Mouse (Mus musculus): ENCODE data around the gene Wdr45b.
"Not testable (repeated sequence)": the region's sequence is repeated elsewhere in the genome, so short reads cannot be mapped to it uniquely, and the experiment has no call there.

Gene Wdr45b

GRCm38 (mm10) chr11:121328206-121328605, 26.0 kb downstream of the Wdr45b start:
- no peak for DNase-seq (ENCODE audit: low spot score)

GRCm38 (mm10) chr11:121326681-121327080, 27.6 kb downstream of the Wdr45b start:
- no peak for DNase-seq (ENCODE audit: low spot score)

- no peak for DNase-seq (ENCODE audit: low spot score)
These were observed 28.2 kb downstream of the Wdr45b start for GRCm38 (mm10) chr11:121326034-121326433.

GRCm38 (mm10) chr11:121307712-121308111, 46.5 kb downstream of the Wdr45b start:
- not testable (repeated sequence) for DNase-seq (ENCODE audit: low spot score)

DNA sequence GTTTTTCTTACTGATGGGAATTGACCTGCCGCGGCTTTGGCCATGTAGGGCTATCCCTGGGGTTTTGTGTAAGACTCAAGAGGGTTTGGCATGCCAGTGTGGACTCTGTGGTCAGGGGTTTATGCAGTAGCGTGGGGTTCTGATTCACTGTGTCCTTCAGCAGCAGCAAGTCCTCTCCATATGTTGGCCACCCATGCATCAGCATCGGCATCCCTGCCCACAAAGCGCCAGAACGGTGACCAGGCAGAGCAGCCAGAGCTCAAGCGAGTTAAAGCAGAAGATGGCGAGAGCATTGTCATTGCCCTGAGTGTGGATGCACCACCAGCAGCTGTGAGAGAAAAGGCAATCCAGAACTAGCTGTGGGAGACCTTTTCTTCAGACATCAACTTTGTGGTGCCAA, 47.6 kb downstream of the Wdr45b start:
- no peak for DNase-seq (ENCODE audit: low spot score)

DNA sequence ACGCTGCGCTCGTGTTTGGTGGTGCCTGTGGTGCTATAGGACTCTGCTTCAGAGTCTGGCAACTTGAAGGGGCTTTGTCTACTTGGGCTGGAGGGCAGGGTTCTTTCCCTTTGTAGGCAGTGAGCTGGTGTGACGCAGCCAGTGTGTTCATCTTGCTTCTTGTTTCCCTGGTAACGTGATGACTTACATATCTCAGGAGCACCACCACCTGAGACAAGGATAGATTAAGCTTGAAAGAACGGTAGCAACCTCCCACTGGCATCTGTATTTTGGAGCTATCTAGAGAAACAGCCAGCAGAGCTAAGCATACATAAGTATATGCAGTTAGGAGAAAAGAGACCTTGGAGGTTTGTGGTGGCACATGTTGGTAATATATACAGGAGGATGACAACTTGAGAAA, 48.9 kb downstream of the Wdr45b start:
- no peak for DNase-seq (ENCODE audit: low spot score)

GRCm38 (mm10) chr11:121300265-121300664, 54.0 kb downstream of the Wdr45b start:
- no peak for DNase-seq (ENCODE audit: low spot score)

DNA sequence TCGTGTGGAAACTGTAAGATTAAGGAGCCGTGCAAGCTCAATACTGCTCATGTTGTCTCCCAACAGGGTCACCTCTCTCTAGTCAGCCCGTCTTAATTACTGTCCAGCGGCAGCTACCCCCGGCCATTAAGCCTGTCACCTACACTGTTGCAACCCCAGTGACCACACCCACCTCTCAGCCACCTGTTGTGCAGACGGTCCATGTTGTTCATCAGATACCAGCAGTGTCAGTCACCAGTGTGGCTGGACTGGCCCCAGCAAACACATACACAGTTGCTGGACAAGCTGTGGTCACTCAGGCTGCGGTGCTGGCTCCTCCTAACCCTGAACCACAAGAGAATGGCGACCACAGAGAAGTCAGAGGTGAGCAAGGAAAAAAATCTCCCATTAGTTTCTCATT, 55.8 kb downstream of the Wdr45b start:
- DNase-seq (ENCODE audit: low spot score) = no peak

- no peak for DNase-seq (ENCODE audit: low spot score)
These were observed 59.5 kb downstream of the Wdr45b start for GRCm38 (mm10) chr11:121294771-121295170.

DNA sequence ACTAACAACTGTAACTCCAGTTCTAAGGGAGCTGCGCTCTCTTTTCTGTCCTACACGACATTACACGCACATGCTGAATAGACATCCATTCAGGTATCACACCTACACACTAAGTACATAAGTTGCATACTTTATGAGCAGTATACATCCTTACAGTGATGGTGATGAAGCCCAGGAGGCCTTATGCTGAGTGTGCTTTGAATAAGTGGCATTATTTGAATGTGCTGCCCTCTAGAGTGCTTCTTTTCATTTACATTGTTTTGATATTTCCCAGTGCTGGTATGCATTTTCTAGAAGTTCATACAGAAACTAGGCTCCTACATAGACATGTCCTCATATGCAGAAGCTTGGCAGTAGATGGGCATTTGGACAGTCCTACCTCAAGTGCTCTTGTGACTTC, 64.4 kb downstream of the Wdr45b start:
- no peak for DNase-seq (ENCODE audit: low spot score)

- no peak for DNase-seq (ENCODE audit: low spot score)
These were observed 71.3 kb downstream of the Wdr45b start for GRCm38 (mm10) chr11:121282911-121283310.

DNA sequence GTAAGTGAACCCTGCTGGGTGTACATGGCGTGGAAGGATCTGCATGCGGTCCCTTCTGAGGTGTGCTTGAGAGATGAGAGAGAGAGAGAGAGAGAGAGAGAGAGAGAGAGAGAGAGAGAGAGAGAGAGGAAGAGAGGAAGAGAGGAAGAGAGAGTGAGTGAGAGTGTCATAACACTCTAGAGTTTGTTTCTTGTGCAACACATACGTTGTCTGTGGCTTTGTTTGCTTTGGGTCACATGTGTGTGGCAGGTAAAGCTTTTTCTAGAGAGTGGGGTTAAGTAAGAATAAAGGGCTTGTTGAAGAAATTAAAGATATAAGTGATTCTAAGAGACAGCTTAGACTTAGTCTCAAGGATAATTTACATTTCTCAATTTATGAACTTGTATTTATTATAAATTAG, 76.2 kb downstream of the Wdr45b start:
- no peak for DNase-seq (ENCODE audit: low spot score)

- no peak for DNase-seq (ENCODE audit: low spot score)
These were observed 76.7 kb downstream of the Wdr45b start for GRCm38 (mm10) chr11:121277516-121277915.

All from ovary, postnatal 14 days (tissue).